Mouse (Mus musculus): ENCODE measurements at regions not wholly inside any gene's neighbourhood (a gene's known extent, or its start where the extent isn't known, plus 50 kb on each side); places are given as distances from the start of the nearest gene placed in this dataset.

DNA sequence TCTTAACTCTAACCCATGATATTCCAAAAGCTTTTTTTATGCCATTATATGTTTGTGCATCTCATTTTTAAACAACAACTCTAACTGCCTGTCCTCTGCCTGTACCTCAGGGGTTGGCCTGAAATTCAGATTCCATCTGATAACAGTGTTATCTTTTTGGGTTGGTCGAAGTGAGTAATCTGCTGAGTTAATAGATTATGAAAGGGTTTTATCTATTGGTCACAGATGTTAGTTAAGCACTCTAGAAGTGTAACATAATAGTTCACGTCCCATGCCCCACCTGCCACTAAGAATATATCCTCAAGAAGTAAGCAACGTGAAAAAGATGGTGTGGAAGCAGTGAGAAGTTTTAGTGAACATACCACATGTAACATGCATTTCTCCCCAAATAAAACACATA is 246.0 kb upstream of the Mad2l1 start:
- TF ChIP-seq CTCF (IDR thresholded peaks at IDR 0.05; ENCODE audit: borderline replicate concordance, control insufficient read depth, extremely low read depth, insufficient read depth, low read length, poor library complexity) = no peak
- no peak for TF ChIP-seq POLR2A (IDR thresholded peaks at IDR 0.05; ENCODE audit: control insufficient read depth, extremely low read depth, insufficient read depth, low read length, poor library complexity)

All from thymus, adult 2 months (tissue).